Mouse (Mus musculus): ENCODE data around the gene Akirin1. TPM values are rescaled to one million over a fixed set of nuclear protein-coding genes. Genes with fewer than 3 reads are reported as not detected.
A peak's percentile ranks its signal among the peaks of the same experiment; 100 is the strongest.

Akirin1 gene
- polyA plus RNA-seq, 1 experiment from 2014 or later, result 91.8 TPM

DNA sequence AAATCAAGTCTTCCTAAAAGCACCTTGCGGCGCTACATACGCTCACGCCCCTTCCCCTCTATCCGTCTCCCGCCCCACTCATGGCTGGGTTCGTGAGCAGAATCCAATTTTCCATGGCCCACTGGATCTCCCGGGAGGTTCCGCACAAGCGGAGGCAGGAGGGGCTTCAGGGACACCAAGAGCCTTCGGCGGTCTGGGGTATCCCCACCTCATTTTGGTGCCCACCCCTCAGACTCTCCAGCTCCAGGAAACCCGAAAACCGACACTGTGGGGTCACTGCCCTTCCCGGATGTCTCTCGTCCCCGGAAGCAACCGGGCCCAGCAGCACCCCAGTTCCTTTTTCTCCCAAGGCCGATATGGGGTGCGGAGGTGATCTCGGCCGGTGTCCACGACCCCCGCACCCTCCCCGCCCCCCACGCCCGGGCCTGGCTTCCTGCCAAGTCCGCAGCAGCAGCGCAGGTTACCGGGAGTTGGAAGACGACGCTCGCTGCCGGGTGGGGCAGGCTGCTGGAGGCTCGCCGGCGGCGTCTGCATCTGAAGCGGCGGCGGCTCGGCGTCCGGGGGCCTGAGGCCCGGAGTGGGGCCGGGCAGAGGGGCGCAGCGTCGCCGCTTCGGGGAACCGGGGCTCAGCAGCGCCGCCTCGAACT lies 538 bp downstream of the Akirin1 start:
- whole genome bisulfite sequencing, result under 1% methylated on average over 55 of the region's 55 CpGs
- ATAC-seq (ENCODE audit: low FRiP score, low read depth), result peak; percentile 76
- Histone ChIP-seq H3K36me3 (no peaks in the 10 kb centered on the region), H3K4me1 (peaks cover 13% of the 10 kb centered on the region), H3K27me3 (replicated peaks) (no peaks in the 10 kb centered on the region), H3K4me3 (peak overlapping the region; percentile 100), H3K9ac (peak overlapping the region; percentile 95), H3K9me3 (no peaks in the 10 kb centered on the region), H3K27ac (peak overlapping the region; percentile 94), H3K4me2 (replicated peaks) (peak overlapping the region; percentile 70)

DNA sequence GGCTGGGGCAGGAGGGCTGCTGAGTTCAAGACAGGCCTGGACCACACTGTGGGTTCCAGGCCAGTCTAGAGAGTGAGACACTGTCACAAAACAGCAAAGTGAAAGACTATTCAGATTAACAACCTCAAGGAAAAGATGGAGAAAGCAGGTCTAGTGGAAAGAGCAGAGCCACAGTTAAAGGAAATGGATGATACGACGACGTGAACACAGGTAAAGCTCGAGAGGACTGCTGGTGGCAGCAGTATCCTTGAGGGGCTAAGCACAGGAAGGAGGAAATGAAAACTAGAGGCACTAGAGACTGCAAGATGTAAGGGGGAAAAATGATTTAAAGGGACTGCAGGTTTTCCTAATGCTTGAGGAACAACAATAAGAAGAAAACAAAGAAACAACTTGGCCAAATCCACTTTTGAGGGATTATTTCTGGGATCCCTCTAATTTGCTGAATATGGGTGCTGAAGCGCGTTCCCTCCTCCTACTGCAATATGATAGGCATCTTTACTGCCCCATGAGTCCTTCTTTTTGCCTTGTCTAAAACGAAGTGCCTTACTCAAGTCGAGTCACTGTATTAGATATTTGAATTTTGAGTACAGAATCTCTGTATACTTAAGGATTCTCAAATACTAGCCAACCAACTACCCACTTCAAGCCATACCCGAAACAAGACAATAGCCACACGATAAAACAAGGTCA lies 1.3 kb downstream of the Akirin1 start:
- H3K27me3 ChIP-seq (replicated peaks), result no peaks in the 10 kb centered on the region
- H3K4me1 ChIP-seq, result peaks cover 13% of the 10 kb centered on the region
- 18% methylated on average over 10 of the region's 10 CpGs for WGBS
- peak overlapping the region; percentile 95 for H3K9ac ChIP-seq
- no peaks in the 10 kb centered on the region for H3K36me3 ChIP-seq
- no peaks in the 10 kb centered on the region for H3K9me3 ChIP-seq
- no peak overlapping the region for H3K27ac ChIP-seq
- peak overlapping the region; percentile 70 for H3K4me2 ChIP-seq (replicated peaks)
- peak overlapping the region; percentile 100 for H3K4me3 ChIP-seq
- ATAC-seq (ENCODE audit: low FRiP score, low read depth), result no peak

DNA sequence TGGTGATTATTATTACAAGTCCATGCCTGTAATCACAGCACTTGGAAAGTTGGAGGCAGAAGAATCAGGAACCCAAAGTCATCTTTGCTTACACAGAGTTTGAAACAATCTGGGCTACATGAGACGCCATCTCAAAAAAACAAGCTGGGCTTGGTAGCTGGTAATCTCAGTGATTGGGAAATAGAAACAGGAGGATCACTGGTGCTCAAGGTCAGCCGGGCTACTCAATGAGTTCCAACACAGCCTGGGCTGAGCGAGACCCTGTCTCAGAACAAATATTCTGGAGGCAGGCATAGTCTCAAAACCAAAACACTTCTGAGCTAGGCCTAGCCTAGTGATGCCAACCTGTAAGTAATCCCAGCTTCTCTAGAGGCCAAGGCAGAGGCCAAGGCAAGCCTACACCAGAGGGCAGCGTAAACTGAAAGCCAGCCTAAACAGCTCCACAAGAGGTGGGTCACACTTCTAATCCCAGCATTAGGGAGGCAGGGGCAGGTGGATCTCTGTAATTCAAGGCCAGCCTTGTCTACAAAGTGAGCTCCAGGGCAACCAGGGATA lies 4.8 kb downstream of the Akirin1 start:
- Histone ChIP-seq H3K4me3 (no peak overlapping the region), H3K9ac (no peak overlapping the region), H3K36me3 (peaks cover 25% of the 10 kb centered on the region), H3K4me1 (peaks cover 13% of the 10 kb centered on the region), H3K4me2 (replicated peaks) (no peak overlapping the region), H3K27ac (no peak overlapping the region), H3K27me3 (replicated peaks) (no peaks in the 10 kb centered on the region), H3K9me3 (no peaks in the 10 kb centered on the region)
- no peak for ATAC-seq (ENCODE audit: low FRiP score, low read depth)
- 93% methylated on average over 4 of the region's 4 CpGs for WGBS

DNA sequence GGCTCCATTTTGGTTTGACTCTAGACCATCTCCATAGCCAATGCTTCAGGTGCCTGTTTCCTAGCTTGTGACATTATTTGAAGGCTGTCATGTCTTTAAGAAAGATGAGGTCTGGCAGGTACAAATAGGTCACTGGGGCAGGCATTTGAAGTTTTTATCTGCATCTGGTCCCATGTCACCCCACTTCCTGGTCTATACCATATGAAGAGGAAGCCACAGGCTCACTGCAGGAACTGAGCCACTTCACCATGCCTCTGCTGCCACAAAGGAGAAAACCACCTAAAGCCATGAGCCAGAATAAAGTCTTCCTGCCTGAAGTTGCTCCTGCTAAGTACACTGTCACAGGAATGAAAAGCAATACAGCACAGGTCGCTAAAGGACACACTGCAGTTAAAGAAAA lies 7.3 kb downstream of the Akirin1 start:
- H3K4me3 ChIP-seq, result no peak overlapping the region
- H3K4me1 ChIP-seq, result peaks cover 6% of the 10 kb centered on the region; the same call in 1 of the 2 replicates
- H3K27me3 ChIP-seq (replicated peaks), result no peaks in the 10 kb centered on the region
- 93% methylated on average over 1 of the region's 1 CpGs for WGBS
- peaks cover 50% of the 10 kb centered on the region for H3K36me3 ChIP-seq
- no peak overlapping the region for H3K4me2 ChIP-seq (replicated peaks)
- H3K27ac ChIP-seq, result no peak overlapping the region
- H3K9me3 ChIP-seq, result no peaks in the 10 kb centered on the region
- ATAC-seq (ENCODE audit: low FRiP score, low read depth), result no peak
- H3K9ac ChIP-seq, result no peak overlapping the region

DNA sequence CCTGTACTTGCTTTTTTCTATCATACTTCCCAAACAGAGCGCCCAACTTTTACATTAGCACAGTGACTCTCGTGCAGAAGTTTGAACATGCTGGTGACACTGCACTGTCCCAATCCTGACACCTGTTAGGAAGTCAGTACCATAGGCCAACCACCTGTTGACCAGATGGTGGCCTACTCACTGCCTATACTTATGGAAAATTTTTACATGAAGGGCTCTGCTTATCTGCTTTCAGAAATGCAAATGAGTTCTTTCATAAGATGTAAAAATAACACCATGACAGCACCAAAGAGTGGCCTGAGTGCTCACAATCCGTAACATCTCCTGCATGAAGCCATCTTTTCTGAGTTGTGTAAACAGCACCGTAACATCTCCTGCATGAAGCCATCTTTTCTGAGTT lies 11.4 kb downstream of the Akirin1 start:
- Histone ChIP-seq H3K4me2 (replicated peaks) (no peak overlapping the region), H3K9me3 (no peaks in the 10 kb centered on the region), H3K27ac (no peak overlapping the region), H3K9ac (no peak overlapping the region), H3K27me3 (replicated peaks) (no peaks in the 10 kb centered on the region), H3K36me3 (peaks cover 70% of the 10 kb centered on the region), H3K4me3 (no peak overlapping the region), H3K4me1 (no peaks in the 10 kb centered on the region)
- ATAC-seq (ENCODE audit: low FRiP score, low read depth), result no peak
- WGBS, result 97% methylated on average over 4 of the region's 4 CpGs

DNA sequence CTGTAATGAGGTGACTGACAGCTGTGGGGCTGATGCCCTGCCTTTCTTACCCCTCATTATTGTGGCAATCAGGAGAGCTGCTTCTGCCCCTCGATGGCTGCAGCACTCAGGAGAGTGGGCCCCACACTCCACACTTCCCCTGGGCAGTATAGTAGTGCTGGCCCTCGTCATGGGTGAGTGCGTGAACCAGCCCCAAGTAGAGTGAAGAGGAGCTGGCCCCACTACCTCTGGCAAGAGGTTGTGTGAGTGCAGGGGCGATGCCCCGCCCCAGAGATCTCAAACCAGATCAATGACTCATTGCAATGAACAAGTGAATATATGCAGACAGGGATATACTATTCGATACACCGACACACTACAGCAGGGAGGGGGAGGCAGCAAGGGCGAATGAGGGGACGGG lies 16.6 kb downstream of the Akirin1 start:
- 93% methylated on average over 9 of the region's 9 CpGs for WGBS

DNA sequence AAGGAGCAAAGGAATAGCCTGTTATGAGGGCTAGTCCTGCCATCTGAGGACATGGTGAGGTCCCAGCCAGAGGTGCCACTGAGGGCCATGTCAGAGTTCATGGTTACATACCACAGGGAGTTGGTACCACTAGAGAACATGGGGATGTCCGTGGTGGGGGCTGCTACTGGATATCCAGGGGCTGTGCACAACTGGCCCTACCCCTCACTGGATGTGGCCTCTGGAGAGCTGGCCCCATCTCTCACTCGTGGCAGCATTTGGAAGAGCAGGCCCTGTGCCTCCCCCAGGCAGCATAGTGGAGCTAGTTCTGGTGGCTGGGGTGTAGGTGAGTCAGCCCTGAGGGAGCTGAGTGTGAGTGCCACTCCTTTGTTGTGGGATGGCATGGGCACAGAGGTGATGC lies 17.2 kb downstream of the Akirin1 start:
- 0 out of 2 replicates have a peak, but pooled peaks have one; percentile 29 for ATAC-seq (ENCODE audit: low FRiP score, low read depth)
- Histone ChIP-seq H3K4me2 (replicated peaks) (no peak overlapping the region), H3K27me3 (replicated peaks) (no peaks in the 10 kb centered on the region), H3K27ac (no peak overlapping the region), H3K36me3 (peaks cover 37% of the 10 kb centered on the region), H3K4me3 (no peak overlapping the region), H3K9me3 (no peaks in the 10 kb centered on the region), H3K9ac (no peak overlapping the region), H3K4me1 (no peaks in the 10 kb centered on the region)
- WGBS, result 79% methylated on average over 2 of the region's 2 CpGs

More for the DNA sequence above, 16.6 kb downstream of the Akirin1 start:
- Histone ChIP-seq H3K9me3 (no peaks in the 10 kb centered on the region), H3K27me3 (replicated peaks) (no peaks in the 10 kb centered on the region), H3K4me1 (no peaks in the 10 kb centered on the region), H3K4me3 (no peak overlapping the region), H3K4me2 (replicated peaks) (no peak overlapping the region), H3K36me3 (peaks cover 43% of the 10 kb centered on the region), H3K27ac (no peak overlapping the region), H3K9ac (no peak overlapping the region)
- ATAC-seq (ENCODE audit: low FRiP score, low read depth), result no peak

DNA sequence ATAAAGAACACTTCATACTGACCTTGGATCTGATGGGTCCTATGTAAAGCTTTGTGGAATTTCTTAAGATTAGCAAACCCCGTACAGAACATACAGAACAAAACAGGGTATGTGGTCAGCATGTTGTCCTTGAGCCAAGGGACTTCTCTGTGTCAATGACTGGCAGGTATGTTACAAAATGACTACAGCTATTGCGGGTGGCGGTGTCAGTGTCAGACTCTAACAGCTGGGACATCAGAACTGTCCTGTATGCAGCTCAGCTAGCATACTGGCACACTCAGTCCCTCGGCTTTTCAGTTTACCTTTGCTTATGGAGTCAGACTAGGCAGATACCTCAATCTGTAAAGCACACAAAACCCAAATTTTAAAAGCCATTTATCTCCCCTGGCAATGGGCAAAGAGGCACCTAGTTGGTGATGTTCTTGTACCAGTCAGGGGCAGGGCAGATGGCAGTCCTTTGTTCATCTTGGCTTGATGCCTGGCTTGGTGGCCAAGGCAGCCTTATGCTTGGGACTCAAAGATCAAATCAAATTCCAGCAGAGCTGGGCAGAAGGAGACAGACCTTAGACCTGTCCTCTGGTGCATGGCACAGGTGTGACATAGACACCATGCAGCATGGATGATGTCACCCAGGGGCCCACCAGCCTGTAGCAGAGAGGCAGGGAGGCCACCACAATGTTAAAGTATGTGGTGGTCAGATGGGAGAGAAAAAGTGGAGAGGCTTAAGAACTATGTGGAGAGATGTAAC lies 17.8 kb downstream of the Akirin1 start:
- ATAC-seq (ENCODE audit: low FRiP score, low read depth), result no peak

DNA sequence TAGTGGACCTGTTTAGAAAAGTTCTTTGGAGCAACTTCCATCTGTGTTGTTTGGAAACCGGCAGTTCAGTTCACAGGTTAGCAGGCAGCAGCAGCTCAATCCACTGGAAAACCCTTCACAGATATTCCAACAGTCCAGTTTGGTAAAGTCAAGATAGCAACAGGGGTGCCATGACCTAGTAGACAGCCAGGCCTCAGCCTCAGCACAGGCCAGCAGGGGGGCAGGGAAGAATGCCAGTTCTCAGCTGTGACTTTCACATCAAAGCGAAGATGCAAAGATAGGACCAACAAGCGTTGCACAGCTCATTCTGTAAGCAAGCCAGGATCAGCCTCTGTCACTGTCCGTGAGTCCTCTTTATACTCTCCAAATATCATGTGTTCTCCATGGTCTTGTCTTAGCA lies 28.4 kb downstream of the Akirin1 start:
- no peak for ATAC-seq (ENCODE audit: low FRiP score, low read depth)
- 80% methylated on average over 4 of the region's 4 CpGs for WGBS
- Histone ChIP-seq H3K4me1 (peaks cover 5% of the 10 kb centered on the region; the same call in 1 of the 2 replicates), H3K4me2 (replicated peaks) (no peak overlapping the region), H3K27me3 (replicated peaks) (no peaks in the 10 kb centered on the region), H3K36me3 (no peaks in the 10 kb centered on the region), H3K9ac (no peak overlapping the region), H3K9me3 (no peaks in the 10 kb centered on the region), H3K4me3 (no peak overlapping the region), H3K27ac (no peak overlapping the region)

More for the DNA sequence above, 17.8 kb downstream of the Akirin1 start:
- 93% methylated on average over 4 of the region's 4 CpGs for WGBS
- peaks cover 32% of the 10 kb centered on the region for H3K36me3 ChIP-seq
- no peaks in the 10 kb centered on the region for H3K9me3 ChIP-seq
- H3K27ac ChIP-seq, result no peak overlapping the region
- H3K27me3 ChIP-seq (replicated peaks), result no peaks in the 10 kb centered on the region
- H3K4me3 ChIP-seq, result no peak overlapping the region
- H3K4me1 ChIP-seq, result no peaks in the 10 kb centered on the region
- no peak overlapping the region for H3K4me2 ChIP-seq (replicated peaks)
- H3K9ac ChIP-seq, result no peak overlapping the region

DNA sequence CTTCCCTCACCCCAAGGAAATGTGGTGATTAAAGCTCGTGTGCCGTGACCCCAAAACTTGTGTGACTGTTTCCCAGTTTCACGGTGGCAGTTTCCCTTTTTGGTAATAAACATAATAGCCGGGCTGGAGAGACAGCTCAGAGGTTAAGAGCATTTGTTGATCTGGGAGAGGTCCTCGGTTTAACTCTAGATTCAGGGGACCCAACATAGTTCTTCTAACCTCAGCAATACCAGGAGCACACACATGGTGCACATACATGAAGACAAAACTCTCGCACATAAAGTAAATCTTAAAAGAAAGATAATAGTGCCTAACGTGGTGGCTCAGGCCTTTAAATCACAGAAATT lies 31.7 kb downstream of the Akirin1 start:
- H3K27ac ChIP-seq, result no peak overlapping the region
- peak overlapping the region; percentile 86; the same call in 1 of the 2 replicates for H3K9ac ChIP-seq

DNA sequence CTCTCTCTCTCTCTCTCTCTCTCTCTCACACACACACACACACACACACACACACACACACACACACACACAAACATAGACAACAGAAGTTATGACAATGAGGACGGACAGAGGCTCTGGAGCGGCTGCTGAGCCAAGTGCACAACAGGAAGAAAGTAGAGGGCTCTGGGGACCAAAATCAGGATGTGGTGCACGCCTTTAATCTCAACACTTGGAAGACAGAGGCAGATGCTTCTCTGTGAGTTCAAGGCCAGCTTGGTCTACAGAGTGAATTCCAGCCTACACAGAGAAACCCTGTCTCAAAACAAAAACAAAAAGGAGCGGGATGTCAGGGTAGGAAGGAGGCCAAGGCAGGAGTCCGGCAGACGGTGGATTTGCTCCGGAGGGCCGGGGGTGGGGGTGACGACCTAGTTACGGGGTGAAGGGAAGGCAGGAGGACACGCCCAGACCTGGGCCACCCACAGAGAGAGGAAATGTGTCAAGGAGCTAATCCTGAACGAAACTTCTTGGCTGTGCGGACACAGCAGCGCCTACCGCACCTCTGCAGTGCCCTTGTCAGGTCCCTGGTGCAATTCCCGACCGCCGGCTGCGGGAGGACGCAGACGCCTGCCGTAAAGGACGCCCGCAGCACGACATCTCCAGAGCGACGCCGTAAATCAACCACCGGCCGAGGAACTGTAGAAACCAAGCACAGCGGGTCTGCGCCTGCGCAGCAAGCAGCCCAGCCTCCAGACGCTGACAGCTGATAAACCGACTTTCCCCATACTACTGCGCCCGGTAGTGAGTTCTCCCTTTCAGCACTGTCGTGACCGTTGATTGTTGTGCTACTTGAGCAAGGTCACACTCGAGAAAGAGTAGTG lies 32.3 kb downstream of the Akirin1 start, which contains the start of gene Ndufs5:
Gene Ndufs5 (minus strand): TSS at position 629 of the 860 bp plus-strand sequence.
- peak within 1 kb of the TSS; percentile 86 for H3K9ac ChIP-seq
- ATAC-seq (ENCODE audit: low FRiP score, low read depth), result peak; percentile 98
- H3K9me3 ChIP-seq, result no peaks in the 10 kb centered on the region
- WGBS, result under 1% methylated on average over 40 of the region's 40 CpGs
- H3K4me3 ChIP-seq, result peak within 1 kb of the TSS; percentile 79
- H3K36me3 ChIP-seq, result peaks cover 15% of the 10 kb centered on the region
- H3K27ac ChIP-seq, result no peak within 1 kb of the TSS
- peak within 1 kb of the TSS; percentile 83 for H3K4me2 ChIP-seq (replicated peaks)
- H3K4me1 ChIP-seq, result peaks cover 7% of the 10 kb centered on the region
- H3K27me3 ChIP-seq (replicated peaks), result no peaks in the 10 kb centered on the region

More for the DNA sequence above, 31.7 kb downstream of the Akirin1 start:
- peaks cover 15% of the 10 kb centered on the region for H3K36me3 ChIP-seq
- H3K4me1 ChIP-seq, result peaks cover 7% of the 10 kb centered on the region
- 29% methylated on average over 7 of the region's 7 CpGs for WGBS
- no peaks in the 10 kb centered on the region for H3K27me3 ChIP-seq (replicated peaks)
- ATAC-seq (ENCODE audit: low FRiP score, low read depth), result peak; percentile 65
- H3K9me3 ChIP-seq, result no peaks in the 10 kb centered on the region
- H3K4me2 ChIP-seq (replicated peaks), result peak overlapping the region; percentile 83
- peak overlapping the region; percentile 79 for H3K4me3 ChIP-seq
